Mouse (Mus musculus) NIH3T3 (cell line): ENCODE data around the gene Foxa1.
A peak's percentile ranks its signal among the peaks of the same experiment; 100 is the strongest.

Source experiments
- DNase-seq: peaks from one replicate; pipeline ENCODE4 v3.0.0-alpha.2; 2012; ENCODE audit warnings: low read depth

Foxa1 gene

GRCm38 (mm10) chr12:57541118-57541517 is 5.6 kb downstream of the Foxa1 start:
- no peak for DNase-seq

- no peak for DNase-seq
Measured at GRCm38 (mm10) chr12:57539551-57539985, 7.1 kb downstream of the Foxa1 start.

GRCm38 (mm10) chr12:57538588-57539550 is 7.8 kb downstream of the Foxa1 start:
- no peak for DNase-seq

- no peak for DNase-seq
Measured at GRCm38 (mm10) chr12:57537791-57538587, 8.7 kb downstream of the Foxa1 start.

GRCm38 (mm10) chr12:57536909-57537670 is 9.6 kb downstream of the Foxa1 start:
- no peak for DNase-seq

- no peak for DNase-seq
Measured at GRCm38 (mm10) chr12:57536056-57536908, 10.4 kb downstream of the Foxa1 start.

- DNase-seq, result no peak
Measured at GRCm38 (mm10) chr12:57534879-57535611, 11.7 kb downstream of the Foxa1 start.

GRCm38 (mm10) chr12:57534517-57534878 is 12.2 kb downstream of the Foxa1 start:
- DNase-seq, result no peak

- no peak for DNase-seq
Measured at GRCm38 (mm10) chr12:57530474-57530873, 16.2 kb downstream of the Foxa1 start.

- DNase-seq, result no peak
Measured at GRCm38 (mm10) chr12:57528335-57528734, 18.4 kb downstream of the Foxa1 start.

GRCm38 (mm10) chr12:57515702-57516377 is 30.9 kb downstream of the Foxa1 start:
- DNase-seq, result no peak

GRCm38 (mm10) chr12:57514552-57514951 is 32.2 kb downstream of the Foxa1 start:
- no peak for DNase-seq

GRCm38 (mm10) chr12:57511560-57511959 is 35.2 kb downstream of the Foxa1 start:
- DNase-seq, result no peak

- DNase-seq, result no peak
Measured at GRCm38 (mm10) chr12:57511127-57511526, 35.6 kb downstream of the Foxa1 start.

- DNase-seq, result peak; percentile 72
Measured at GRCm38 (mm10) chr12:57509726-57510125, 37.0 kb downstream of the Foxa1 start.

- peak; percentile 19 for DNase-seq
Measured at GRCm38 (mm10) chr12:57508938-57509337, 37.8 kb downstream of the Foxa1 start.

GRCm38 (mm10) chr12:57505329-57505728 is 41.4 kb downstream of the Foxa1 start:
- DNase-seq, result no peak

GRCm38 (mm10) chr12:57500246-57500645 is 46.5 kb downstream of the Foxa1 start:
- peak; percentile 78 for DNase-seq

- no peak for DNase-seq
Measured at GRCm38 (mm10) chr12:57496347-57497119, 50.2 kb downstream of the Foxa1 start.
